Mouse (Mus musculus) liver, embryonic 14.5 days (tissue): ENCODE data around the gene Trim37. TPM values are rescaled to one million over a fixed set of nuclear protein-coding genes. Genes with fewer than 3 reads are reported as not detected.

Experiments
- ATAC-seq: fragments of 200-750 bp; cut with Nextera tagmentation; 2 replicates; pipeline ENCODE4 v1.8.0; 2017; ENCODE audit warnings: moderate number of reproducible peaks, mild to moderate bottlenecking, moderate library complexity; ENCODE audit not compliant: insufficient read depth
- DNase-seq, 3 experiments: peaks; one replicate each; pipeline ENCODE4 v3.0.0-alpha.2; 2012 to 2013; ENCODE audit warnings: low read depth in 3 of 3, low spot score in 3 of 3
- H3K27ac ChIP-seq: fragments of 300-500 bp; sonication (generic); 2 replicates; pipeline ENCODE4 v1.5.1; 2014; ENCODE audit warnings: moderate library complexity, mild to moderate bottlenecking, control low read depth, inconsistent platforms
- H3K27me3 ChIP-seq: fragments of 300-500 bp; sonication (generic); 2 replicates; pipeline ENCODE4 v1.6.1; 2014; ENCODE audit warnings: mild to moderate bottlenecking, low read length, moderate library complexity; ENCODE audit not compliant: control insufficient read depth, insufficient read depth
- H3K36me3 ChIP-seq: fragments of 300-500 bp; sonication (generic); replicated peaks from 2 replicates; pipeline ENCODE4 v1.6.1; 2014; ENCODE audit warnings: low read depth; ENCODE audit not compliant: control insufficient read depth, insufficient read depth
- H3K4me1 ChIP-seq, 2 experiments: fragments of 200-500 bp in 1 of 2; fragments of 300-500 bp in 1 of 2; sonication (generic) in 1 of 2; replicated peaks; 2 replicates each; pipeline ENCODE4 v1.6.1; 2012 to 2014; ENCODE audit warnings: antibody characterized with exemption in 1 of 2, inconsistent platforms in 1 of 2, low read length in 1 of 2; ENCODE audit not compliant: control insufficient read depth in 2 of 2, insufficient read depth in 2 of 2
- H3K4me2 ChIP-seq: fragments of 300-500 bp; sonication (generic); 2 replicates; pipeline ENCODE4 v1.6.1; 2014; ENCODE audit warnings: low read depth, mild to moderate bottlenecking, control low read depth, moderate library complexity
- H3K4me3 ChIP-seq, 2 experiments: fragments of 200-500 bp in 1 of 2; fragments of 300-500 bp in 1 of 2; sonication (generic) in 1 of 2; 2 replicates each; pipeline ENCODE4 v1.5.1; 2012 to 2014; ENCODE audit warnings: low read depth in 2 of 2, low read length in 2 of 2, mild to moderate bottlenecking in 2 of 2, control low read depth in 1 of 2, inconsistent platforms in 1 of 2, moderate library complexity in 1 of 2; ENCODE audit not compliant: insufficient read depth in 1 of 2
- H3K9ac ChIP-seq: fragments of 300-500 bp; sonication (generic); replicated peaks from 2 replicates; pipeline ENCODE4 v1.6.1; 2014; ENCODE audit warnings: mild to moderate bottlenecking, control low read depth, moderate library complexity
- H3K9me3 ChIP-seq: fragments of 300-500 bp; sonication (generic); 2 replicates; pipeline ENCODE4 v1.6.1; 2016; ENCODE audit warnings: low read length, mixed read lengths; ENCODE audit not compliant: control insufficient read depth
- CTCF ChIP-seq: IDR thresholded peaks from 2 replicates; pipeline ENCODE4 v1.5.1; 2016; ENCODE audit warnings: antibody characterized with exemption, low read depth, control low read depth
- EP300 ChIP-seq: IDR thresholded peaks from 2 replicates; pipeline ENCODE4 v1.6.1; 2016; ENCODE audit warnings: antibody characterized with exemption, low read depth
- WGBS: fragments of 180-500 bp; shearing (Covaris S2); extraction: QIAGEN DNeasy Blood & Tissue Kit; methylation state at CpG from one replicate; pipeline ENCODE4 v1.1.7; 2014; ENCODE audit not compliant: insufficient replicate concordance; 5-methylcytosine and 5-hydroxymethylcytosine counted together
- polyA plus RNA-seq, 2 experiments: library from polyadenylated mRNA; depleted of rRNA in 1 of 2; stranded (reverse) in 1 of 2; unstranded in 1 of 2; fragments of >200 nt; fragmentation: Nextera tagmentation in 1 of 2; extraction: Ambion mirVana in 1 of 2; gene quantifications; 2 replicates each; pipeline versions ENCODE4 v1.2.1 to v1.2.3; 2012 to 2014

Trim37 gene
- polyA plus RNA-seq (2012; rRNA removed): 5.9 and 7.9 TPM in 2 replicates
- 21.1 and 22.9 TPM in 2 replicates for polyA plus RNA-seq (2014; fragmentation: Nextera tagmentation; extraction: Ambion mirVana)

GRCm38 (mm10) chr11:87126824-87127816, at the start of gene Trim37:
Trim37 (plus strand) TSS chr11:87127077.
- ATAC-seq: peak; percentile 93
- peak; percentile 82 to 87 (median 82) for DNase-seq
- Histone ChIP-seq H3K4me1 (peaks cover 5 to 13% of the 10 kb centered on the region in 2 experiments; a peak in 3 of 4 replicates), H3K27me3 (no peaks in the 10 kb centered on the region), H3K9me3 (no peaks in the 10 kb centered on the region), H3K36me3 (peaks cover 30% of the 10 kb centered on the region), H3K9ac (peak within 1 kb of the TSS; percentile 88), H3K4me3 (peak within 1 kb of the TSS; percentile 78 to 86), H3K27ac (peak within 1 kb of the TSS; percentile 82), H3K4me2 (peak within 1 kb of the TSS; percentile 93)
- TF ChIP-seq EP300: no peak
- TF ChIP-seq CTCF: no peak
- WGBS: under 1% methylated on average over 102 of the region's 105 CpGs

- Histone ChIP-seq H3K9ac (no peak overlapping the region), H3K9me3 (no peaks in the 10 kb centered on the region), H3K4me1 (peaks cover 11 to 18% of the 10 kb centered on the region in 2 experiments), H3K36me3 (peaks cover 21% of the 10 kb centered on the region), H3K4me2 (no peak overlapping the region; the same call in 1 of the 2 replicates), H3K4me3 (no peak overlapping the region), H3K27ac (no peak overlapping the region), H3K27me3 (no peaks in the 10 kb centered on the region)
- no peak for TF ChIP-seq EP300
- no peak for TF ChIP-seq CTCF
- 70% methylated on average over 1 of the region's 1 CpGs for WGBS
- ATAC-seq (no peak), DNase-seq (no peak)
These were observed 43.2 kb upstream of the Trim37 start for GRCm38 (mm10) chr11:87083712-87084111.

- Histone ChIP-seq H3K9me3 (no peaks in the 10 kb centered on the region), H3K9ac (peak overlapping the region; percentile 90; the same call in 1 of the 2 replicates), H3K27ac (no peak overlapping the region), H3K36me3 (peaks cover 21% of the 10 kb centered on the region), H3K4me1 (peaks cover 11 to 18% of the 10 kb centered on the region in 2 experiments), H3K27me3 (no peaks in the 10 kb centered on the region), H3K4me3 (peak overlapping the region; percentile 88 to 91), H3K4me2 (peak overlapping the region; percentile 82)
- 76% methylated on average over 13 of the region's 13 CpGs for WGBS
- TF ChIP-seq CTCF (no peak), EP300 (no peak)
- no peak for DNase-seq
- no peak for ATAC-seq
These were observed 41.4 kb upstream of the Trim37 start for GRCm38 (mm10) chr11:87085461-87085860.

- Histone ChIP-seq H3K27me3 (no peaks in the 10 kb centered on the region), H3K9ac (peak within 1 kb of the TSS; percentile 90), H3K36me3 (peaks cover 22% of the 10 kb centered on the region), H3K4me1 (peaks cover 11 to 18% of the 10 kb centered on the region in 2 experiments), H3K4me3 (peak within 1 kb of the TSS; percentile 88 to 91), H3K9me3 (no peaks in the 10 kb centered on the region), H3K4me2 (peak within 1 kb of the TSS; percentile 82), H3K27ac (peak within 1 kb of the TSS; percentile 62)
- under 1% methylated on average over 43 of the region's 43 CpGs for WGBS
- ATAC-seq (peak; percentile 85), DNase-seq (peak; percentile 75 to 82 (median 76))
- TF ChIP-seq CTCF (no peak), EP300 (no peak)
These were observed 40.4 kb upstream of the Trim37 start, which contains the start of gene Smg8 for GRCm38 (mm10) chr11:87086290-87086984. Smg8 (minus strand) TSS chr11:87086774.
